Mouse (Mus musculus): Measurements from ENCODE around the gene Cldn8. TPM values are rescaled to one million over a fixed set of nuclear protein-coding genes. Genes with fewer than 3 reads are reported as not detected.

Cldn8 gene
- polyA plus RNA-seq (2012; ENCODE audit: low replicate concordance): not detected in 2 replicates

GRCm38 (mm10) chr16:88563045-88563913 is at the start of gene Cldn8:
TSS of gene Cldn8 (minus strand) at chr16:88563183.

GRCm38 (mm10) chr16:88611922-88612321 is 48.9 kb upstream of the Cldn8 start, which contains the start of gene Krtap24-1:
TSS of gene Krtap24-1 (minus strand) at chr16:88612279.

Other genes starting within 250 kb of the Cldn8 start
- not detected in 2 replicates for gene Cldn17, start 56.2 kb downstream of the Cldn8 start, polyA plus RNA-seq (2012; ENCODE audit: low replicate concordance)
- gene Krtap24-1, start 49.1 kb upstream of the Cldn8 start, polyA plus RNA-seq (2012; ENCODE audit: low replicate concordance): not detected in 2 replicates
- gene 2310079G19Rik, start 64.5 kb upstream of the Cldn8 start, polyA plus RNA-seq (2012; ENCODE audit: low replicate concordance): not detected in 2 replicates
- gene Krtap26-1, start 84.6 kb upstream of the Cldn8 start, polyA plus RNA-seq (2012; ENCODE audit: low replicate concordance): not detected in 2 replicates
- not detected in 2 replicates for gene Krtap27-1, start 108.5 kb upstream of the Cldn8 start, polyA plus RNA-seq (2012; ENCODE audit: low replicate concordance)
- gene 2310061N02Rik, start 144.8 kb upstream of the Cldn8 start, polyA plus RNA-seq (2012; ENCODE audit: low replicate concordance): not detected in 2 replicates
- gene Krtap13-1, start 165.7 kb upstream of the Cldn8 start, polyA plus RNA-seq (2012; ENCODE audit: low replicate concordance): not detected in 2 replicates
- not detected in 2 replicates for gene Krtap13, start 188.5 kb upstream of the Cldn8 start, polyA plus RNA-seq (2012; ENCODE audit: low replicate concordance)
- gene 2310034C09Rik, start 195.7 kb upstream of the Cldn8 start, polyA plus RNA-seq (2012; ENCODE audit: low replicate concordance): not detected in 2 replicates
- not detected in 2 replicates for gene 2310057N15Rik, start 211.0 kb upstream of the Cldn8 start, polyA plus RNA-seq (2012; ENCODE audit: low replicate concordance)
- not detected in 2 replicates for gene Gm5965, start 214.7 kb upstream of the Cldn8 start, polyA plus RNA-seq (2012; ENCODE audit: low replicate concordance)
- gene Gm20741, start 249.0 kb upstream of the Cldn8 start, polyA plus RNA-seq (2012; ENCODE audit: low replicate concordance): not detected in 2 replicates